Mouse (Mus musculus) Patski (cell line): ENCODE measurements around the gene Fgd3. TPM values are rescaled to one million over a fixed set of nuclear protein-coding genes. Genes with fewer than 3 reads are reported as not detected.

Experiments
- ATAC-seq: fragments of 100-300 bp; one replicate; pipeline ENCODE4 v1.8.0; 2021
- CTCF ChIA-PET: fragments of 350-600 bp; sonication (Branson Sonifier 250); formaldehyde crosslinking; loops from one replicate; lab custom pipeline; 2022; ENCODE audit warnings: inconsistent platforms; lab: Charles Lee
- POLR2A ChIA-PET: fragments of 350-600 bp; sonication (Branson Sonifier 250); formaldehyde crosslinking; loops from one replicate; lab custom pipeline; 2022; ENCODE audit warnings: antibody characterized with exemption, inconsistent platforms; lab: Charles Lee
- DNase-seq: peaks from one replicate; pipeline ENCODE4 v3.0.0-alpha.2; 2011; ENCODE audit warnings: low read depth, low spot score
- H3K27me3 ChIP-seq: fragments of 371-371 bp; one replicate; pipeline ENCODE4 v1.5.1; 2021
- CTCF ChIP-seq: fragments of 100-300 bp; IDR thresholded peaks from one replicate; pipeline ENCODE4 v1.5.1; 2021
- in situ Hi-C: fragments of 300-500 bp; cut with MboI; formaldehyde crosslinking; loops from 3 replicates; pipeline ENCODE4 v1.11.1; 2018; ENCODE audit warnings: low pct_unique_long_range_greater_than_20kb, mixed read lengths
- polyA plus RNA-seq: library from polyadenylated mRNA; unstranded; gene quantifications from one replicate; pipeline ENCODE4 v1.2.3, GENCODE M21; 2021

Gene Fgd3
- polyA plus RNA-seq = 79.4 TPM

GRCm38 (mm10) chr13:49320040-49320439 is at the start of gene Fgd3:
Gene Fgd3 (minus strand): TSS chr13:49320311.
- no peaks in the 10 kb centered on the region for H3K27me3 ChIP-seq
- ChIA-PET POLR2A (interaction anchor here (1.4 to 6.3 kb wide), 2 partner anchors 21 to 31 kb away, joined by 3 to 38 read pairs; no protein-coding TSS in a partner anchor), CTCF (interaction anchor here (1.3 to 5.2 kb wide), 2 partner anchors 22 to 28 kb away, joined by 3 to 30 read pairs; no protein-coding TSS in a partner anchor)
- ATAC-seq = peak; percentile 44
- no peak for DNase-seq
- no peak for TF ChIP-seq CTCF
- in situ Hi-C loops = no loop called here

GRCm38 (mm10) chr13:49369404-49369803 is 49.3 kb upstream of the Fgd3 start:
- no peak for TF ChIP-seq CTCF
- no peaks in the 10 kb centered on the region for H3K27me3 ChIP-seq
- ATAC-seq = no peak
- in situ Hi-C loops = no loop called here
- POLR2A ChIA-PET = no interaction called here
- CTCF ChIA-PET = interaction anchor here (1.8 to 3.7 kb wide), 4 partner anchors 9 to 31 kb away, joined by 4 to 10 read pairs (median 8); no protein-coding TSS in a partner anchor
- no peak for DNase-seq

GRCm38 (mm10) chr13:49367657-49368440 is 47.7 kb upstream of the Fgd3 start:
- in situ Hi-C loops = no loop called here
- no peaks in the 10 kb centered on the region for H3K27me3 ChIP-seq
- POLR2A ChIA-PET = interaction anchor here (0.8 to 1.6 kb wide), 2 partner anchors 10 to 25 kb away, joined by 5 to 7 read pairs; no protein-coding TSS in a partner anchor
- no peak for ATAC-seq
- TF ChIP-seq CTCF = no peak
- no peak for DNase-seq
- CTCF ChIA-PET = interaction anchor here (1.8 to 3.7 kb wide), 3 partner anchors 10 to 29 kb away, joined by 4 to 10 read pairs (median 9); no protein-coding TSS in a partner anchor

- POLR2A ChIA-PET = interaction anchor here (1.2 kb wide), 1 partner anchor 12 kb away, joined by 3 read pairs; no protein-coding TSS in a partner anchor
- in situ Hi-C loops = no loop called here
- ATAC-seq (no peak), DNase-seq (no peak)
- CTCF ChIA-PET = interaction anchor here (0.9 kb wide), 1 partner anchor 48 kb away, joined by 3 read pairs; no protein-coding TSS in a partner anchor
- H3K27me3 ChIP-seq = no peaks in the 10 kb centered on the region
- no peak for TF ChIP-seq CTCF
Measured at GRCm38 (mm10) chr13:49364716-49365115, 44.6 kb upstream of the Fgd3 start.

- peak; percentile 33 for ATAC-seq
- no peak for TF ChIP-seq CTCF
- CTCF ChIA-PET = interaction anchor here (2.1 to 2.5 kb wide), 2 partner anchors 10 to 18 kb away, joined by 6 to 9 read pairs; no protein-coding TSS in a partner anchor
Measured at GRCm38 (mm10) chr13:49362804-49363203, 42.7 kb upstream of the Fgd3 start.

GRCm38 (mm10) chr13:49362364-49362763 is 42.3 kb upstream of the Fgd3 start:
- ATAC-seq = peak; percentile 46
- in situ Hi-C loops = no loop called here
- peak; percentile 39 for DNase-seq
- ChIA-PET CTCF (interaction anchor here (2.1 to 2.5 kb wide), 2 partner anchors 10 to 19 kb away, joined by 6 to 9 read pairs; no protein-coding TSS in a partner anchor), POLR2A (no interaction called here)
- H3K27me3 ChIP-seq = no peaks in the 10 kb centered on the region
- no peak for TF ChIP-seq CTCF

More at GRCm38 (mm10) chr13:49362804-49363203, 42.7 kb upstream of the Fgd3 start:
- in situ Hi-C loops = no loop called here
- POLR2A ChIA-PET = interaction anchor here (0.6 kb wide), 1 partner anchor 53 kb away, joined by 4 read pairs; no protein-coding TSS in a partner anchor
- peak; percentile 43 for DNase-seq
- H3K27me3 ChIP-seq = no peaks in the 10 kb centered on the region

- ATAC-seq = no peak
- CTCF ChIA-PET = interaction anchor here (1.7 to 2.5 kb wide), 3 partner anchors 8 to 23 kb away, joined by 4 to 9 read pairs (median 6); no protein-coding TSS in a partner anchor
- in situ Hi-C loops = no loop called here
- no peak for DNase-seq
- no peaks in the 10 kb centered on the region for H3K27me3 ChIP-seq
- POLR2A ChIA-PET = interaction anchor here (1.3 kb wide), 1 partner anchor 16 kb away, joined by 4 read pairs; no protein-coding TSS in a partner anchor
- TF ChIP-seq CTCF = no peak
Measured at GRCm38 (mm10) chr13:49360906-49361406, 40.8 kb upstream of the Fgd3 start.

- ATAC-seq (no peak), DNase-seq (no peak)
- no peaks in the 10 kb centered on the region for H3K27me3 ChIP-seq
- ChIA-PET CTCF (no interaction called here), POLR2A (interaction anchor here (1.7 kb wide), 1 partner anchor 9 kb away, joined by 5 read pairs; no protein-coding TSS in a partner anchor)
- in situ Hi-C loops = no loop called here
- no peak for TF ChIP-seq CTCF
Measured at GRCm38 (mm10) chr13:49358184-49358583, 38.1 kb upstream of the Fgd3 start.

- ChIA-PET POLR2A (interaction anchor here (1.7 kb wide), 1 partner anchor 10 kb away, joined by 5 read pairs; no protein-coding TSS in a partner anchor), CTCF (interaction anchor here (1.7 to 2.3 kb wide), 2 partner anchors 23 to 66 kb away, joined by 3 to 8 read pairs; no protein-coding TSS in a partner anchor)
- H3K27me3 ChIP-seq = no peaks in the 10 kb centered on the region
- no peak for ATAC-seq
- in situ Hi-C loops = no loop called here
- no peak for DNase-seq
- no peak for TF ChIP-seq CTCF
Measured at GRCm38 (mm10) chr13:49357367-49358026, 37.4 kb upstream of the Fgd3 start.
